ENCODE assay signal across 9 mouse cellular contexts in the genomic region with DNA sequence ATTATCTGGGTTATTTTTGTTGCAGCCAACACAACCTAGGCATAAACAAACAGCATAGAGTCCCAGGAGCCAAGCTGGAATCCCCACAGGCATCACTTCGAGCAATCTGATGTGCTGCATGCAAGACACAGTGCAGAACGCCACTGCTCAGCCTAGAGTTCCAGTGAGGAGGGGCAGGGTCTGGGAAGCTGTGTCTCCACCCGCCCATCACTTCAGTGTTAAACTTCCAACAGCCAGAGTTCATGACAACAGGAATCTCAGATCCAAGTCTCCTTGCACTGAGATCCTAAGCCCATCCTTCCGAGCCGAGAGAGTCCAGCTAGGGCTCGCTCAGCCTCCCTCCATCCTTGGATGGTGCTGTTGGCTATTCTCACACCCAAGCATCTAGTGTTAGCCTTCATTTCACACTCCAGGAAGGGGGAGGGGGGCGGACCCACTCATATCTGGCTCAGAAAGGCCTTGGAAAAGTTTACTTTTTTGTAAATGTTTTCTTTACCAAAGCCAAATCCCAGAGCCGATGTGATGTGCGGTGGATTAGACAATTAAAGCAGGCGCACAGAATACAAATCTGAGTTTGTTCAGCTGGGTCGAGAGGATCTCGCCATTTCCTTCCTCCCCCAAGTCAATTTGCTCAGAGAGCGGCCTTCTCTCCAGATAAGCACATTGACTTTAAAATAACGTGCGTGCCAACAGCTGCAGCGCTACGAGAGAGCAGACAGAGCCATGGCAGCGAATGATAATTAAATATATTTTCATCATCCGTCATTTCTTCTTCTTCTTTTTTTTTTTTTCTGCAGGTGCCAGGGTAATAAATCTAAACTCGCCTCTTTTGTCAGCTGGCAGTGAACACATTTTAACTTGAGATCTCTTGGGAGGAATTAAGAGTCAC.
DNase-seq lines count a peak whose midpoint lies in the region; ATAC-seq lines count a peak whose summit lies in the region.
"Had no signal": no experiment of that assay in that cellular context is flagged by ENCODE, and none has a peak within 500 bp of the region (broad histone marks: within the 10 kb centered on the region; RNA-seq: fewer than 3 reads in every experiment).

No protein-coding gene starts in this region.

- no peaks in the 10 kb centered on the region for H3K36me3 ChIP-seq in forebrain, embryonic 15.5 days
- no peaks in the 10 kb centered on the region for H3K36me3 ChIP-seq in forebrain, embryonic 12.5 days (replicated peaks)
- no peaks in the 10 kb centered on the region for H3K36me3 ChIP-seq in stomach, embryonic 15.5 days

- H3K4me2 ChIP-seq in forebrain, embryonic 15.5 days (replicated peaks) = no peak overlapping the region
- H3K4me2 ChIP-seq in forebrain, embryonic 12.5 days = no peak overlapping the region
- H3K4me2 ChIP-seq in stomach, embryonic 15.5 days = no peak overlapping the region

- no peak overlapping the region for H3K4me3 ChIP-seq in forebrain, embryonic 15.5 days
- H3K4me3 ChIP-seq in forebrain, embryonic 12.5 days (replicated peaks) = no peak overlapping the region
- no peak overlapping the region for H3K4me3 ChIP-seq in stomach, embryonic 15.5 days (replicated peaks)

- no peaks in the 10 kb centered on the region for H3K27me3 ChIP-seq in forebrain, embryonic 15.5 days
- H3K27me3 ChIP-seq in forebrain, embryonic 12.5 days = no peaks in the 10 kb centered on the region
- no peaks in the 10 kb centered on the region for H3K27me3 ChIP-seq in stomach, embryonic 15.5 days (replicated peaks)

- ATAC-seq in forebrain, embryonic 15.5 days (replicated peaks) = no peak
- ATAC-seq in forebrain, embryonic 12.5 days (ENCODE audit: low FRiP score) = no peak
- ATAC-seq in hematopoietic stem cell, adult 5-6 weeks (replicated peaks in 1 of 2; ENCODE audit: insufficient read depth in 1 of 2, low FRiP score in 2 of 2, low TSS enrichment in 1 of 2, low read depth in 1 of 2, poor library complexity in 2 of 2, severe bottlenecking in 2 of 2) = peak; percentile 69 to 76
- peak; percentile 56; the same call in 1 of the 2 replicates for ATAC-seq in stomach, embryonic 15.5 days (ENCODE audit: insufficient read depth, low FRiP score, low read depth)
- ATAC-seq in cerebellum, adult (ENCODE audit: insufficient number of reproducible peaks, low FRiP score, low TSS enrichment) = no peak

- no peak overlapping the region for H3K9ac ChIP-seq in forebrain, embryonic 15.5 days (replicated peaks)
- no peak overlapping the region for H3K9ac ChIP-seq in forebrain, embryonic 12.5 days
- H3K9ac ChIP-seq in stomach, embryonic 15.5 days = no peak overlapping the region

- peak overlapping the region; percentile 15; the same call in 1 of the 2 replicates for H3K27ac ChIP-seq in forebrain, embryonic 15.5 days (replicated peaks)
- no peak overlapping the region for H3K27ac ChIP-seq in forebrain, embryonic 12.5 days
- H3K27ac ChIP-seq in stomach, embryonic 15.5 days = 0 out of 2 replicates have a peak overlapping the region, but pooled peaks have one; percentile 19

- no peaks in the 10 kb centered on the region for H3K9me3 ChIP-seq in forebrain, embryonic 15.5 days
- no peaks in the 10 kb centered on the region for H3K9me3 ChIP-seq in forebrain, embryonic 12.5 days
- no peaks in the 10 kb centered on the region for H3K9me3 ChIP-seq in stomach, embryonic 15.5 days

- 58% methylated on average over 20 of the region's 20 CpGs for WGBS in forebrain, embryonic 15.5 days
- WGBS in forebrain, embryonic 12.5 days = 74% methylated on average over 20 of the region's 20 CpGs
- 21% methylated on average over 20 of the region's 20 CpGs for WGBS in stomach, embryonic 15.5 days

- H3K4me1 ChIP-seq in forebrain, embryonic 15.5 days = peaks cover 14% of the 10 kb centered on the region
- peaks cover 33% of the 10 kb centered on the region for H3K4me1 ChIP-seq in forebrain, embryonic 12.5 days
- H3K4me1 ChIP-seq in stomach, embryonic 15.5 days = peaks cover 15% of the 10 kb centered on the region

- peak; percentile 61 for DNase-seq in ovary, postnatal 36 days (ENCODE audit: low spot score)
- DNase-seq in ovary, postnatal 14 days (ENCODE audit: low spot score) = no peak
- DNase-seq in cerebellum, postnatal 4 days (ENCODE audit: low spot score in 2 of 2) = no peak
- DNase-seq: cerebellum, postnatal 14 days had no signal

Comparison
In these comparisons a context has a peak if more than half of its experiments do, and no peak if none do; other contexts are left out.
1. ATAC-seq: peak in hematopoietic stem cell, adult 5-6 weeks (2 of 2) and stomach, embryonic 15.5 days (single experiment); none in forebrain, embryonic 15.5 days (single experiment), forebrain, embryonic 12.5 days (single experiment) and cerebellum, adult (single experiment).